ENCODE assay signal across 14 mouse cellular contexts in the genomic region with DNA sequence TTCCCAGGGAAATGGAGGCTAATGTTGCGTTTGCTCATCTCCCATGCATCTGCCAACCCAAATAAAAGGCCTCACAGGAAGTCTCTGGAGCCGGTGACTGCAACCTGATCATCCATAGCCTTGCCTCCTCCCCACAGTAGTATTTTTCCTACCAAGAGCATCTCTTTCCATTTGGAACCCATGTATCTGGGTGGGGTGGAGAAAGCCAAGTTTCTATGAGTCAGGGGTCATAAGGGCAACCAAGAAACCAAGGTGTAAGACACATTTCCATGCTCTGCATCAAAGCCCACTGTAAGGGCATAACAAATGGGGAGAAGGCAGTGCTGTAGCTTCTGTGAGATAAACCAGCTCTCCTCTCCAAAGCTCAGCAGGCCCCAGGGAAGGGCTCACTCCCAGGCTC. TPM values are rescaled to one million over a fixed set of nuclear protein-coding genes. Genes with fewer than 3 reads are reported as not detected.
"Had no signal": no experiment of that assay in that cellular context is flagged by ENCODE, and none has a peak within 500 bp of the region (broad histone marks: within the 10 kb centered on the region; RNA-seq: fewer than 3 reads in every experiment).

No protein-coding gene starts in this region.

- H3K9me3 ChIP-seq: liver, embryonic 15.5 days; neural tube, embryonic 13.5 days; stomach, embryonic 15.5 days had no signal

- H3K27me3 ChIP-seq: neural tube, embryonic 13.5 days; stomach, embryonic 15.5 days had no signal

- H3K9ac ChIP-seq: liver, embryonic 15.5 days; neural tube, embryonic 13.5 days; stomach, embryonic 15.5 days had no signal

- H3K4me2 ChIP-seq: liver, embryonic 11.5 days; liver, embryonic 15.5 days; neural tube, embryonic 13.5 days; stomach, embryonic 15.5 days had no signal

- H3K27ac ChIP-seq: layer of hippocampus, adult 2 months; liver, embryonic 15.5 days; neural tube, embryonic 13.5 days; stomach, embryonic 15.5 days had no signal

- ATAC-seq: intestine, postnatal 0 days; lung, postnatal 0 days had no signal

- DNase-seq: kidney, adult 9 months; kidney, postnatal 36 days; lung, adult 2 months; midbrain, embryonic 14.5 days; right cerebral cortex, postnatal 14 days; thymus, postnatal 4 days had no signal

- H3K4me3 ChIP-seq: layer of hippocampus, adult 2 months; liver, embryonic 15.5 days; neural tube, embryonic 13.5 days; stomach, embryonic 15.5 days had no signal

- H3K36me3 ChIP-seq: liver, embryonic 15.5 days; neural tube, embryonic 13.5 days; stomach, embryonic 15.5 days had no signal

RNA-seq across cellular contexts. Expression of a gene that starts 23.2 kb away (rescaled TPM):
- total RNA-seq: monocyte, adult 5-6 weeks had no signal
